Mouse (Mus musculus): ENCODE measurements around the gene Atp6v1e1. TPM values are rescaled to one million over a fixed set of nuclear protein-coding genes. Genes with fewer than 3 reads are reported as not detected.
"Not testable (repeated sequence)": the region's sequence is repeated elsewhere in the genome, so short reads cannot be mapped to it uniquely, and the experiment has no call there.

The Atp6v1e1 gene
- total RNA-seq, 1 experiment from 2014 or later = 469 TPM

DNA sequence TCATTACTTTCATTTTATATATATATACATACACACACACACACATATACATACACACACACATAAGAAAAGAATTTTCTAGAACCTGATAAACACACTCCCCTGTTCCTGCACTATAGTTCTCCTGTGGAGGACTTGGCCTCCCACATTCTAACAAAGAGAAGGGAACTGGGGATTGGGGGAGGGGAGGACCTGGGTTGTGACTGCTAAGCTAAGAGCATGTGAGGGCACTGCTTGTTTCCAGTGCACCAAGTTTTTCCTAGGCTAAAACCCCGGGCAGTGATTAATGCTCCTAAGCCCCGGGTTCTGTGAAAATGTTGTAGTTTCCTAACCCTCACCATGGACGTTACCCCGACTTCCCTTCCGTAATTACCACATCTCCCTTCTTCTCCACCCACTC, 2.4 kb downstream of the Atp6v1e1 start:
- DNase-seq = peak; percentile 36

DNA sequence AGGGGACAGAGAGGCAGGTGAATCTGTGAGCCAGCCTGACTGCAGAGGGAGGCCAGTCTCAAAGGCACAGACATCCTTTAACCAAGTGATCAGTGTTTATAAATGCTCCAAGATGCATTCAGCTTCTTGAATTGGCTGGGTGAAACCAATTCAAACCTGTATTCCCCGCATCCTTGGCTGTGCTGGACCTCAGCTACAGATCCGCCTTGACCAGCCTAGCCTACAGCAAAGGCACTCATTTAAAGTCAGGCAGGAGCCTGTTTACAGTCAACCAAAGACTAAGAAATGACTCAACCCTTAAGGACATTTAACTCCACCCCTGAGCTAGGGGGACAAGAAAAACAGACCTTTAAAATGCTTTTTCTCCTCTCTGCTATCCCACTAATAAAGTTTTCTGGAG, 3.3 kb downstream of the Atp6v1e1 start:
- no peak for DNase-seq

DNA sequence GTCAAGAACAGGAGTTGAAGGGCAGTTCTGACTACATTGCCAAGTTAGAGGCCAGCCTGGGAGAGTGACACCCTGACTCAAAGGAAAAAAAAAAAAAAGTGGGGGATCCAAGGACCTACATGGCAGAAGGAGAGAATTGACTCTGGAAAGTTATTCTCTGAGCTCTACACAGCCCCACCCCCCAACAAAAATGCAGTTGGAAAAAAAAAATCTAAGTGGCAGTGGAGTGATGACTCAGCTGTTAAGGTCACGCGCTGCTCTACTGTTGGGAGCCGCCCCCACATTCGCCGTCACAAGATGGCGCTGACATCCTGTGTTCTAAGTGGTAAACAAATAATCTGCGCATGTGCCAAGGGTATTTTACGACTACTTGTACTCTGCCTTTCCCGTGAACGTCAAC, 10.6 kb downstream of the Atp6v1e1 start:
- not testable (repeated sequence) for DNase-seq

DNA sequence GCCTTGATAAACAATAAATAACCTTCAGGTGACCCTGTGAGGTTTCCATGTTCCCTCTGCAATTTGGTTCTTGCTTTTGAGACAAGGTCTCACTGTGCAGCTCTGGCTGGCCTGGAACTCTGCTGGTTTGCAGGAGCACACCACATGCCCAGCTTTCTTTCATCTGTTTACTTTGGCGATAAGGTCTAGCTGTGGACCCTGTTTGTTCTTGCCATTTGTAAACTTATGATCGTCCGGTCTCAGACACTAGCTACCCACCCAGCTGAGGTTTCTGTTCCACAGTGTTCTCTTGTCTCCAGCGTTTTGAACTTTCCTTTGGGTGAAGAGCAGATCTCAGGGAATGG, 14.9 kb downstream of the Atp6v1e1 start:
- DNase-seq = no peak

DNA sequence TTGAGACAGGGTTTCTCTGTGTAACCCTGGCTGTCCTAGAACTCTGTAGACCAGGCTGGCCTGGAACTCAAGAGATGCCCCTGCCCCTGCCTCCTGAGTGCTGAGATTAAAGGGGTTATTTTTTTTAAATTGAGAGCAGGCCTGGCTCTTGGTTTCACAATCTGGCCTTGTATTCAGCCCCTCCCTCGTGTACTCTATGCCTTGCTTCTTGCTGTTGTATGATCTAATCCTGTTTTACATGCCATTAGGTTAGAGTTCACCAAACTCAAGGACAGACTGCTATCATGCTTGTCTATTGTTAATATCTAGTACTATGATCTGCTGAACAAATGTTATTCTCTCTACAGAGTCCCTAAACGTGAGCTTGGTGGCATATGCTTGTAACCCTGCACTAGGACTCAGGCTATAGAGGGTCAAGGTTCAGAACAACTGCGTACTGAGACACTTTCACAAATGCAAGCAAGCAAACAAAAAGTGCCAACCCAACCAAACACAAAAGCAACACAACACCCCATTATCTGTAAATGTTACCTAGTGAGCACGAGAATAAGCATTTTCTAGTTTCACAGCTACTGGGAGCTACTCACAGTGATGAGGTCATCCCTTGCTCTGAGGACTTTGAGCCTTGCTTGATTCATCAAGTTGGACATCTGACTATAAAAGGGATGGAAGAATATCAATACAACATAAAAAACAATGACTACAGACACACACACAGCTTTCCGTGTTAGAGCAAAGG, 15.4 kb downstream of the Atp6v1e1 start:
- DNase-seq = no peak

DNA sequence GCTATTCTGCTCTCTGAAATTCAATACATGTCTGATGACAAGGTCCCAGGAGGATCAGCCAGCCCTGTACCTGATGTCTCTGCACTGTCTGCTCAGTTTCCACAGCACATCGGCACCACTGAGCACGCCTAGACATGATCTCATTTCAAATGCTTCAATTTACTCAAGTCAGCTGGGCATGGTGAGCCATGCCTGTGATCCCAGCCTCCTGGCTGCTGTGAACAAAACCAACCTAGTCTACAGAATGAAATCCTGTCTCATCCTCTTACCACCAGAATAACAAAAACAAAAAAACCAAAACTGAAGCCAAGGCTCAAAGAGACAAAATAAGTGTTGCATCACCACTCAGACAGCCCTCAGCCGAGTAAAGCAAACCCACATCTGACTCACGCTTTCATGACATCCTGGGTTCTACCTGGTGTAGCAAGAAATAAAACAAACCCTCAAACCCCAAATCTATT, 23.0 kb downstream of the Atp6v1e1 start:
- no peak for DNase-seq

DNA sequence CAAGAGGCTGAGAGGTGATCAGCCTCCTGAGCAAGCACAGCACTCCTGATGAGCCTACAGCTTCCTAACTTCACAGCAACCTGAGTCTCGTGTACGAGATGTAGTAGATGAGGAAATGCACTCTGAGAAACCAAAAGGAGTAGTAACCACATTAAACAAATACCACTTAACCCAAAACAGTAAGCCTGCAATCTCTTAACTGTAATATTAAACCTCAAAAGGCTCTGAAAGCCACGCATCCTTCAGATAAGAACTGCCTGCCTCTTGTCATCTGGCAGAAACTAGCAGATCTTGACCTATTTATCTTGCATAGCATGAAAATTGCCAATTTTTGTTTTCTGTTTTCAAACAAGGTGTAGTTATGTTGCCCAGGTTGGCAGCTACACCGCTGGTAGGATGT, 23.7 kb downstream of the Atp6v1e1 start:
- DNase-seq = no peak

DNA sequence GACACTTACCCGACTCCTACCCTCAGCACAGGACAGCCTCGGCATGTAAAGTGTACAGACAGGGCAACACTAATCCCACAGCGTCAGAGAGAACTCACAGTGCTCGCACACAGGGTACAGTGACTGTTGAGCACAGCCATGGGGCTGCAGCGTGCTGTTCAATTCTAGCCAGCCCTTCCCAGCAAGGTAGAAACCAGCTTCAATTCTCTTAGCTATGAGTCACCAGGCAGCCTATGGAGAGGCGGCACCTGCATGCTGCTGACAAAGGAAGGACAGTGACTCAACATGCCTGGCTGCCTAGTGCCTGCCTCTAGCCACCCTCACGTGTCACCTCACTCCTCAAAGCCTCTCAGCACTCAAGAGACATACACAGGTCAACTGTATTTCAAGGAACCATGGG, 24.6 kb downstream of the Atp6v1e1 start:
- no peak for DNase-seq

DNA sequence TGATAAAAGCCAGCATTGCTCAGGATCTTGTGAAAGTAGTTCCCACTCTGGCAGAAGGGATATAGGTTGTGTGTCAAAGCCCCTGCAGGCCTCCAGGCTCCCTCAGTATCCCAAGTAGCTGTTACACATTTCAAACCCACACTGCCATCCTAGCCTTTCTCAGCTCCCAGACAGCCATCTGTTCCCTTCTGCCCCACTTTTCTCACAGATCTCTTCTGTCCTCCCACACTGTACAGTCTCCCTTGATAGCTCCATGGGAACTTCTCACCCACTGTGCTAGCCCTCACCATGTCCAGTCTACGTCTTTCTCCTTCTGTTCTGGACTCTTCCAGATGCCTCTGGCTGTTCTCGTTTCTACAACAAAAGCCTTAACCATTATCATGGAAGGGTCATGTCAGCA, 26.5 kb downstream of the Atp6v1e1 start:
- no peak for DNase-seq

DNA sequence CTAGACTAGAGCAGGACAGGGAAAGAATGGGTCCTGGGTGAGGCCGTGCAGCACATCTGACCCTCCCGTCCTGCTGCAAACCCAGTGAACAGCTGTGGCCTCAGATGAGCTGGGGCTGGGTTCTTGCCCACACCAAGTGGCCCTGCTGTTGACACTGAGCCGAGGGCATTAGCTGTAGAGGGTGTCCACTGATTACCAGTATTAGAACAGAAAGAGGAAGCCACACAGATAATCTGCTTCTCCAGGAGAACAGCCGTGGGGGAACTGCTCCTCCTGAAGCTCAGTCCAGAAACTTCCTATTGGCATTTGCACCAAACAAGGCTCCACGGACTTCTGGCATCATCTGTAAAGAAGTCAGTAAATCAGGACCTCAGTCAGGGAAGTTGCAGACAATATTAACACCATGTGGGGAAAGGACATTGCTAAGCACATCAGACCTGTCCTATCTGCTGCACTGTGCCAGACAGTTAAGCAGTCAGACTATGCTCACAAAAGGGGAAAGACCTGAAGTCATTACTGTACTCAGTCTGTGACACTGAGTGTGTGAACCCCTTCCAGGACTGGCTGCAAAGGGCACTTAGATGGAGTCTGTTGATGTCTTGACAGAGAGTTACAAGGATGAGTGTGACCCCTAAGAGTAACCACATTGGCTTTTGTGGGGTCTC, 27.0 kb downstream of the Atp6v1e1 start:
- no peak for DNase-seq

DNA sequence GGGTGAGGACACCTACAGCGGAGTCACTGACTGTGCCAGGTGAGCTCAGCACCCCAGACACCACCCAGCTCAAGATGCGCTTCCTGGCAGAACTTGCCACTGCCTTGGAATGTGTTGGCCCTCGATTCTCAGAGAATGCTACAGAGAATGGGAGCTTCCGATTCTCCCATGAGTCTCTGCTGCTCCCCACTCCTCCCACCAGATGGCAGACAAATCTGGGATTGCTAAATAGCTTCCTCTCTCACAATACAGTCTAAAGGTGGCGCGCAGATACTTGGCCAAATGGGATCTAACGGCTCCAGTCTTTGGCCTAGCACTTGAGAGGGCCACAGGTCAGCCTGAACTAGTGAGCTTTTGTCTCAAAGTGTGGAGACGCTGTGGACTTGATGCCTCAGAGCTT, 29.6 kb downstream of the Atp6v1e1 start:
- no peak for DNase-seq

DNA sequence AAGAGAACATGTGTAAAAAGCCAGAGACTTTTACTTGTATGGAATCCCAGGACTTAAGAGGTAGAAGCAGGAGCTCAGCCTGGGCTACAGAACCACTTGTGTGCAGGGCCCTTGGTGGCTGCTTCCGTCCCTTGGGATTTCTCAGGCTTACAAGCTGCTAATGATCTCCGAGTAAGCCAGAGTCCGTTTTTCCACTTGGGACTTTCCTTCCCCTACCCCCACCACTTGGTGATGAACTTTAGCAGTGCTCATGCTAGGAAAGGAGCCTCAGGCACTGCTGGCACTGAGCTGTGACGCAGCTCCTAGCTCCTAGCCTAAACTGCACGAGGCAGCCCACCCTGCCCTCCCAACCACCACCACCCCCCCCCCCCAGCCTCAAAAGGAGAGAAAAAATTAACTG, 31.9 kb downstream of the Atp6v1e1 start:
- no peak for DNase-seq

DNA sequence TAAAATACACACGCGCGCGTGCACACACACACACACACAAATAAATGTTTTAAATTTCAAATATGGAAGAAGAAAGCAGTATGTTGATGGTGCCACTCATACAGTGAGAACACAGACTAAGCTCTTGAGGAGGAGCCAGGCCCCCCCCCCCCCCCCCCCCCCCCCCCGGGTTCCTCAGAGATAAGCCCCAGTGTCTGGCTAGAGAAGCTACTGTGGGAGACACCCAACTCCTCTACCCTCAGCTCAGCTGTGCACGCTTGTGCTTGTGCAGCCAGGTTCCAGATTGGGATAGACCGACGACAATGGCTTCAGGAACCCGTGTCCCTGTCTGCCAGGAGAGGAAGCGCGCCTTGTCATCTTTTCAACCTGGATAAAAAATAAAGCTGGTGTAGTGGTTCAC, 32.4 kb downstream of the Atp6v1e1 start:
- no peak for DNase-seq

DNA sequence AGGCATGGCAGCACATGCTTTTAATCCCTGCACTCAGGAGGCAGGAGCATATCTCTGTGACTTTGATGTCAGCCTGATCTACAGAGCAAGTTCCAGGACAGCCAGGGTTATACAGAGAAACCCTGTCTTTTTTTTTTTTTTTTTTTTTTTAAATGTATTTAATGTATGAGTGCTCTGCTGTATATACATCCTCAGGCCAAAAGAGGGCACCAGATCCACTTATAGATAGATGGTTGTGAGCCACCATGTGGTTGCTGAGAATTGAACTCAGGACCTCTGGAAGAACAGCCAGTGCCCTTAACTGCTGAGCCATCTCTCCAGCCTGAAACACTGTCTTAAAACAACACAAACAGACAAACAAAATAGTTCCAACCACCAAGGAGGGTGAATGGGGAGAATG, 33.7 kb downstream of the Atp6v1e1 start:
- DNase-seq = no peak

DNA sequence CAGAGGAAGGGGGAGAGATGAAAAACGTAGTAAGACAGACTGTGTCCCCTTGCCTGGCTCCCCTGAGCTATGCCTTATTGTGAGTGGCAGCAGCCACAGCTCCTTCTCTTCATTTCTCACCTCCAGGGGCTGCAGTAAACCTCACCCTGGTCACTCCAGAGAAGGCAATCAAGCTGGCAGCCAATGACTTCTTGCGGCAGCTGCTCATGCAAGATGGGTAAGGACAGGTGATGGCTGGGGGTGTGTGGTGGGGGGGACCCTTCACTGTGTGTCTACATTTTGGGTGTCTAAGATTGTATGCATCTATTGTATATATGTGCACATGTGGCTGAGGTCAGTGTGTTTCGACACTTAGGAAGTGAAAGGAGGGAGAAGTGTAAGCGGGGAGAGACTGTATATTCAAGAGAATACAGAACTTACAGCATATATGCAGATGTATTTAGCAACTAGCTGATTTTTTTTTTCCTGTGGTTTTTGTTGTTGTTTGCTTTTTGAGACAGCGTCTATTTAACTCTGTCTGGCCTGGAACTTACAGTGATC, 34.5 kb downstream of the Atp6v1e1 start:
- DNase-seq = no peak

DNA sequence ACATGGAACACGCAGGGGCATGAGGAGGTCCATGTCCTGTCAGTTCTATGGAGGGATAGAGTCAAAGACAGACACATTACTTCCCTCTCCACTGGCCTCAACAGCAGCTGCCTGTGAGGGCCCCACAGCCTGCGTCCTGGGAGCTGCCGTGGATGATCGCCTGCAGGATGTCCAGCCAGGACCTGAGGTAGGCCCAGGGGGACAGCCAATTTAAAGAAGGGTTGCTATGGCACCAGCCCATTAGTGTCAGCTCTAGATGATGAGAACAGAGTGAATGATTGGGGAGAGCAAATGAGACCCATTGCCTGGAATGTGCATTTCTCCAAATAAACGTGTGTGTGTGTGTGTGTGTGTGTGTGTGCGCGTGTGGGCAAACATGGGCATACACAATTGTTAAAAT, 38.2 kb downstream of the Atp6v1e1 start:
- DNase-seq = no peak

DNA sequence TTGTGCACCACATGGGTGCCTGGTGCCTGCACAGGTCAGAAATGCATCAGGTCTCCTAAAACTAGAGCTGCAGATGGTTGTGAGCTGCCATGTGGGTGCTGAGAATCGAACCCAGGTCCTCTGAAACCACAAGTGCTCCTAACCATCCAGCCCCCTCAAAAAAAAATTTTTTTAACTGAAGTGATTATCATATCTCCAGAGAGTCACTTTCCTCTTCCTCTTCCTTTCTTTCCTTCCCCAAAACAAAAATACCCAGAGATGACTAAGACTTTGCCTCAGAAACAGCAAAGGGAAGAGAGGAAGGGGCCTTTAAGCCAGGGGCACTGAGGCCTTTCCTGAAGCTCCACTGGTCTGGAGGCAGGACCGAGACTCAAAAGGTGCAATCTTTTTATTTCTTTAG, 39.6 kb downstream of the Atp6v1e1 start:
- no peak for DNase-seq

DNA sequence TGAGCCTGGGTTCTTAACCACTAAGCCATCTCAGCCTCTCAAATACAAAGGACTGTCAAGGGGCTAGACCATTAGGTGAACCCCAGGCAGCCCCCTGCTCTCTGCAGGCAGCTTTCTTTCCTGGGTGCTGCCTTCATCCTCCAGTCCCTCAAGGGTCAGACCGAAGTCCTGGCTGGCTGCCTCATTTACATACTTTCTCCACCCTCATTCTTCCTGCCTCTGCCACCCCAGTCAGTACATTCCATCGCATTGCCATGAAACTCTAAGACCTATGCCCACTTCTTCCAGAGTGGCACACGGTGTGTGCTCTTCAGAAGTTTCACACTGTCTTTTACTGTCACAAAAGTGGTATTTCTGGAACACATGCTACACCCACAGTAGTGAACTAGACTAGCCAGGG, 44.4 kb downstream of the Atp6v1e1 start:
- no peak for DNase-seq

DNA sequence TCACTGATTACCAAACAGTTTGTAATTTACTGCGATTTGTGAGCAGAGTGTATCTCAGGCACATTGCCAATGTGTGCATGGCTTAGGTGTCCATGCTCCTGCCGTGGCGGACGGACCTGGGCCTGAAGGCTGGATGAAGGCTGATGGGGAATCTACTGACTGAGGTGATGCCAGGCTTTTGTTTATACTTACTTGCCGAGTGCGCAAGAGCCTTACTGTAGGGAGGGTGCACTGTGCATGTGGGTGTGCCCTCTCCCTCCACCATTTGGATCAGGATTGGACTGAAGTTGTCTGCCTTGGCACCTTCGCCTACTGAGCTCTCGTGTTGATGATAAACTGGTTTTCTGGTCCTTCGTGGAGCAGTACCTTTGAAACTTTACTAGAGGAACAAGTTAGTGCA, 45.1 kb downstream of the Atp6v1e1 start:
- DNase-seq = no peak

DNA sequence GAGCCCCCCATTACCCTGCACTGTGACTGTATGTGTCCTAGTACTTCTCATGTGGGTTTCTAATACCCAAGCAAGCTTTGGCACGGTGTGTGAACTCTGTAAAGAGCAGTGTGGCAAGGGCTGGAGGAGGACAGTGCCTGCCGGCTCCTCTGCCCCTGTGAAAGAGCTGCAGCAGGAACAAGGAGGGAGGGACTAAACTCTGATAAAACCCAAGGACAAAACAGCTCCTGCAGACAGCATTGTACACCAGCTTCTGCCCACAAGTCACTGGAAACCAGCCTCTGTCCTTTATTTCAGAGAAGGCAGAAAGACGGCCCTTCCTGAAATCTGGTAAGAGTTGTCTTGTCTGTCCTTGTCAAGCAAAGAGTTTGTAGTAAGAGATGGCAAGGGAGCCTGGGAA, 46.3 kb downstream of the Atp6v1e1 start:
- no peak for DNase-seq

DNA sequence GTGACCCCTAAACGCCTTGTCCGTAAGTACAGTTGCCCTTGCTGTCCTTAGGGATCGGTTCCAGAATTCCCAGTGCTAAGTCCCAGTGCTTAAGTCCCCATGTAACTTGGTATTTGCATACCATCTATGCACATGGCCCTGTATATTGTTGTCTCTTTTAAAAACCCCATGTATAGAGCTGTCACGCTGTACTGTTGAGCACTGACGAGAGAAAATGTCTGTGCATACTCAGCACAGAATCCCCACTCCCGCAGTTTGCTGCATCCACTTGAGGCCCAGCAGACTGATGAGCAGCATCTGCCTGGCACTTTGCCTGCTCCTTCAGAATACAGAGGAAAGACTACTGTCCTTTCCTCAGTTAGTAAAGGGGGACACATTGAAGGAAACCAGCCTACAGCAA, 48.8 kb downstream of the Atp6v1e1 start:
- no peak for DNase-seq

DNA sequence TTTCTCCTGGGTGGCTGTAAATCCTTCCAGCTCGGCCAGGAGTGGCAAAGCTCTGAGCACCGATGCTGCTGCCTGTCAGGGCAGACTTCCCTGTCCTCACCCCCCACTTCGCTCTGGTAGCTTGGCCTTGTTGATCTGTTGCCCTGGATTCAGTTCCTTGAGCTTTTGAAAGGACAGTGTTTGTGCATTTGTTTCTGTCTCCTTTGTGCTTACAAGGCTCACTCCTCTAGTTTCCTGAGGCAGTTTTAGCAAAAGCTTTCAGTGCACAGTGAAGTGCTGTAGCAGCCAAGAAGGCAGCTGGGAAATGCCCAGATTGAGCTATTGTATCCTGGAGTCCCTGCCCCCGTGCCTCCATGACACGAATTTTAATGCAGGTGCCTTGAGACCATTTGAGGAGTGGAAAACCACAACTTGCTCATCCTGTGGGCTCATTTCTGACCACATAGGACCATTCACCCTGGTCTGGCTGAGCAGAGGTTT, 49.4 kb downstream of the Atp6v1e1 start, which contains the start of gene Slc25a18:
TSS of gene Slc25a18 (plus strand) at position 430 of the 480 bp plus-strand sequence.
- no peak for DNase-seq

DNA sequence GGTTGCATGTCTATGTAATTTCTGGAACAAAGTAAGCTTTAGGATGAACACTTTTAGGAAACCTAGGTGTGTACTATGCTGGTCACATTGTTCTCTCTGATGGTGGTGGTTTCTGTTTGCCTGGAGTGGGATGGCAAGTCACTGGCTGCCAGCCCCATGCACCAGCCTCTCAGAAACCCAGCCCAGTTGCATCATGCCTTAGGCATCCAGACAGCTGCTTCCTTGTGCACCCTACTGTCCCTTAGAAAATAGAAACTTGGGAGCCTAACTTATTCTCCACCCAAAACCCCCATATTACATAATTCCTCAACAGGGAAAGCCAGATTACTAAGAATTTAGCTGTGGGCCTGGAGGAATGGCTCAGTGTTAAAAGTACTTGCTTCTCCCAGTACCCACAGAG, 50.6 kb downstream of the Atp6v1e1 start:
- DNase-seq = no peak

DNA sequence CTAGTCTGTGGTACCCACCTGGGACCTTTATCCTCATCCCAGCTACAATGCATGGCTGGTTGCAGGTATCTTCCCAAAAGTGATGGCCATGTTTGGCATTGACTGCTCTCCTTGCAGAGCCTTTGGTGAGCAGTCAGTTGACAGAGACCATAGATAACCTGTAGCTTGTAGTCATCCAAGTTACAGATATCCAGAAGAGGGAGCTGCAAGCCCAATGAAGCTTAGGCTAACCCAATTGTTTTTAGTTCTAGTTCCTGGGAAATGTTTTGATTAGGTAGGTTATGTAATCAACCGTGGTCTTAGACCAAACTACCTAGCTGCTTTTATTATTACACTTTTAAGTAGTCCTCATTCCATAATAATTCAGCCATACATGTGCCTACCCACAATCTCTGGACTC, 51.2 kb downstream of the Atp6v1e1 start:
- no peak for DNase-seq

Data from adrenal gland, postnatal 25 days (tissue).